Mouse (Mus musculus) CH12.LX (cell line): ENCODE measurements at regions not wholly inside any gene's neighbourhood (a gene's known extent, or its start where the extent isn't known, plus 50 kb on each side); places are given as distances from the start of the nearest gene placed in this dataset.

ENCODE experiments used
- BHLHE40 ChIP-seq: IDR thresholded peaks from 2 replicates; pipeline ENCODE4 v1.6.1; 2011; ENCODE audit warnings: mild to moderate bottlenecking, low read depth, low read length, improper control_type of control experiment
- CHD2 ChIP-seq: IDR thresholded peaks from 2 replicates; pipeline ENCODE4 v1.6.1; 2011; ENCODE audit warnings: low read length, improper control_type of control experiment
- CTCF ChIP-seq, 2 experiments: IDR thresholded peaks in 1 of 2; conservative IDR thresholded peaks in 1 of 2; 2 replicates each; pipeline ENCODE4 v1.5.1; 2011 to 2012; ENCODE audit warnings: low read depth in 2 of 2, low read length in 2 of 2, improper control_type of control experiment in 1 of 2, inconsistent platforms in 1 of 2, mild to moderate bottlenecking in 1 of 2, moderate library complexity in 1 of 2
- EP300 ChIP-seq: IDR thresholded peaks from 2 replicates; pipeline ENCODE4 v1.6.1; 2011; ENCODE audit warnings: low read length, improper control_type of control experiment
- IRF4 ChIP-seq: IDR thresholded peaks from 2 replicates; pipeline ENCODE4 v1.6.1; 2014; ENCODE audit warnings: low read depth, mild to moderate bottlenecking, inconsistent platforms, low read length, improper control_type of control experiment
- MAX ChIP-seq: IDR thresholded peaks from 2 replicates; pipeline ENCODE4 v1.6.1; 2011; ENCODE audit warnings: low read length, improper control_type of control experiment
- MAZ ChIP-seq: IDR thresholded peaks from 2 replicates; pipeline ENCODE4 v1.6.1; 2012; ENCODE audit warnings: low read depth, mild to moderate bottlenecking, inconsistent platforms, low read length, improper control_type of control experiment, moderate library complexity
- MEF2A ChIP-seq: IDR thresholded peaks from 2 replicates; pipeline ENCODE4 v1.6.1; 2014; ENCODE audit warnings: low read depth, mild to moderate bottlenecking, inconsistent platforms, low read length, improper control_type of control experiment, borderline replicate concordance
- POLR2A ChIP-seq: IDR thresholded peaks from 2 replicates; pipeline ENCODE4 v1.6.1; 2011; ENCODE audit warnings: low read depth, mild to moderate bottlenecking, improper control_type of control experiment, low read length
- POLR2AphosphoS2 ChIP-seq: IDR thresholded peaks from 2 replicates; pipeline ENCODE4 v1.6.1; 2011; ENCODE audit warnings: low read depth, low read length, improper control_type of control experiment
- TCF12 ChIP-seq: IDR thresholded peaks from 2 replicates; pipeline ENCODE4 v1.6.1; 2014; ENCODE audit warnings: low read depth, mild to moderate bottlenecking, inconsistent platforms, low read length, improper control_type of control experiment
- USF2 ChIP-seq: conservative IDR thresholded peaks from 2 replicates; pipeline ENCODE4 v1.6.1; 2011; ENCODE audit warnings: low read depth, low read length, improper control_type of control experiment
- ZC3H11A ChIP-seq: IDR thresholded peaks from 2 replicates; pipeline ENCODE4 v1.6.1; 2012; ENCODE audit warnings: low read depth, mild to moderate bottlenecking, inconsistent platforms, low read length, improper control_type of control experiment
- ZMIZ1 ChIP-seq: IDR thresholded peaks from 2 replicates; pipeline ENCODE4 v1.6.1; 2012; ENCODE audit warnings: low read depth, mild to moderate bottlenecking, inconsistent platforms, low read length, improper control_type of control experiment

DNA sequence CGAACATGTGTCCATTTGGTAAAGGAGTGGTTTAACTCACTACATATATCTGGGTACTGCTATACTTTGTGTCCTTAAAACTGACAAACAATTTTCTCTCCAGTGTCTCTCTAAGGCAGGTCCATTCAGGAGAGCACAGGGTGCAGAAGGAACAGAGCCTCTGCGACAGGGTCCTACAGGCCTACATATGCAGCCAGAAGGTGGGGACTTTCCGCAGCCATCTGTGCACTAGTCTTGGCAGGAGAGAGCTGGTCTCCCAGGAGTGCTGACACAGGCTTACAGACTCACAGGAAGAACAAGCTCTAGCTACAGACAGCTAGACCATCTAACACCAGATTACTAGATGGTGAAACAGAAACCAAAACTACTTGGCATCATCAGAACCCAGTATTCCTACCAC is 61.8 kb upstream of the Igsf10 start:
- no peak for TF ChIP-seq CTCF (conservative IDR thresholded peaks at IDR 0.05 in 1 of 2, IDR thresholded peaks at IDR 0.05 in 1 of 2; ENCODE audit: low read depth in 2 of 2, low read length in 2 of 2)
- TF ChIP-seq IRF4: no peak
- no peak for TF ChIP-seq POLR2A
- no peak for TF ChIP-seq EP300
- no peak for TF ChIP-seq ZMIZ1
- TF ChIP-seq POLR2AphosphoS2: no peak
- TF ChIP-seq ZC3H11A: no peak
- no peak for TF ChIP-seq CHD2
- TF ChIP-seq MEF2A: no peak
- no peak for TF ChIP-seq MAX
- no peak for TF ChIP-seq MAZ
- TF ChIP-seq USF2: no peak
- TF ChIP-seq TCF12: no peak
- no peak for TF ChIP-seq BHLHE40
